Mouse (Mus musculus) bone marrow macrophage, adult 2 months (primary cell): Measurements from ENCODE around the gene Cfap61. TPM values are rescaled to one million over a fixed set of nuclear protein-coding genes. Genes with fewer than 3 reads are reported as not detected.

Source experiments
- H3K27ac ChIP-seq: 2 replicates; pipeline ENCODE4 v1.5.1; 2012; ENCODE audit warnings: low read depth, low read length; ENCODE audit not compliant: insufficient read depth
- H3K4me1 ChIP-seq: 2 replicates; pipeline ENCODE4 v1.6.1; 2012; ENCODE audit warnings: low read length; ENCODE audit not compliant: control insufficient read depth, insufficient read depth
- H3K4me3 ChIP-seq: 2 replicates; pipeline ENCODE4 v1.5.1; 2012; ENCODE audit warnings: mild to moderate bottlenecking, low read length, moderate library complexity; ENCODE audit not compliant: insufficient read depth
- CTCF ChIP-seq: IDR thresholded peaks from 2 replicates; pipeline ENCODE4 v1.5.1; 2012; ENCODE audit warnings: low read depth, mild to moderate bottlenecking, low read length, moderate library complexity
- POLR2A ChIP-seq: IDR thresholded peaks from 2 replicates; pipeline ENCODE4 v1.6.1; 2012; ENCODE audit warnings: mild to moderate bottlenecking, low read depth, low read length, borderline replicate concordance
- polyA plus RNA-seq: library from polyadenylated mRNA; stranded (reverse); fragments of >200 nt; gene quantifications from 2 replicates; pipeline ENCODE4 v1.2.4, GENCODE M21; 2012; ENCODE audit not compliant: missing spikeins, insufficient read depth, insufficient read length

Gene Cfap61
- polyA plus RNA-seq, 1 experiment: not detected

- H3K4me1 ChIP-seq: no peaks in the 10 kb centered on the region; the same call in 1 of the 2 replicates
- no peak for TF ChIP-seq CTCF
- no peak for TF ChIP-seq POLR2A
Observed at GRCm38 (mm10) chr2:146105341-146105740, 170.8 kb downstream of the Cfap61 start.

GRCm38 (mm10) chr2:146107980-146108379, 173.4 kb downstream of the Cfap61 start:
- TF ChIP-seq CTCF: no peak
- no peak for TF ChIP-seq POLR2A
- H3K4me1 ChIP-seq: no peaks in the 10 kb centered on the region
- H3K27ac ChIP-seq: no peak overlapping the region
- H3K4me3 ChIP-seq: no peak overlapping the region

More at GRCm38 (mm10) chr2:146105341-146105740, 170.8 kb downstream of the Cfap61 start:
- H3K4me3 ChIP-seq: no peak overlapping the region
- H3K27ac ChIP-seq: no peak overlapping the region

GRCm38 (mm10) chr2:146109921-146110320, 175.3 kb downstream of the Cfap61 start:
- Histone ChIP-seq H3K4me3 (no peak overlapping the region), H3K4me1 (no peaks in the 10 kb centered on the region), H3K27ac (no peak overlapping the region)
- TF ChIP-seq POLR2A (no peak), CTCF (no peak)

GRCm38 (mm10) chr2:146116282-146116681, 181.7 kb downstream of the Cfap61 start:
- no peak overlapping the region for H3K4me3 ChIP-seq
- TF ChIP-seq CTCF (no peak), POLR2A (no peak)
- no peaks in the 10 kb centered on the region for H3K4me1 ChIP-seq
- no peak overlapping the region for H3K27ac ChIP-seq

DNA sequence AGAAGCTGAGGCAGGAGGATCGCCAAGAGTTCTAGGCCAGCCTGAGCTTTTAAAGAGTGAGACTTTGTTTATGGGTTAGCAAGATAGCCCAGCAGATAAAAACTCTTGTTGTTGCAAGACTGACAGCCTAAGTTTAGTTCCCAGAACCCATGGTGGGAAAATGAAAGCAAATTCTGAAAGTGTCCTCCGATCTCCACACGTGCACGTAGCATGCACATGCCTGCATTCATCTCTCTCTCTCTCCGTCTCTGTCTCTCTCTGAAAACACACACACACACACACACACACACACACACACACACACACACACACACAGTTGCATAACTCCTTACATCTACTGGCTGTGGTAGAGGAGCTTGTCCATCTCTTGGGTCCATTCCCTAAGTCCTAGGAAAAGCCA, 182.1 kb downstream of the Cfap61 start:
- no peak overlapping the region for H3K4me3 ChIP-seq
- TF ChIP-seq POLR2A: no peak
- no peak for TF ChIP-seq CTCF

GRCm38 (mm10) chr2:146117191-146117914, 182.8 kb downstream of the Cfap61 start:
- Histone ChIP-seq H3K4me3 (no peak overlapping the region), H3K27ac (no peak overlapping the region), H3K4me1 (no peaks in the 10 kb centered on the region)
- no peak for TF ChIP-seq CTCF
- no peak for TF ChIP-seq POLR2A

More for the DNA sequence above, 182.1 kb downstream of the Cfap61 start:
- no peaks in the 10 kb centered on the region for H3K4me1 ChIP-seq
- H3K27ac ChIP-seq: no peak overlapping the region

- no peaks in the 10 kb centered on the region for H3K4me1 ChIP-seq
- TF ChIP-seq CTCF (no peak), POLR2A (no peak)
Observed at GRCm38 (mm10) chr2:146117915-146118403, 183.4 kb downstream of the Cfap61 start.

DNA sequence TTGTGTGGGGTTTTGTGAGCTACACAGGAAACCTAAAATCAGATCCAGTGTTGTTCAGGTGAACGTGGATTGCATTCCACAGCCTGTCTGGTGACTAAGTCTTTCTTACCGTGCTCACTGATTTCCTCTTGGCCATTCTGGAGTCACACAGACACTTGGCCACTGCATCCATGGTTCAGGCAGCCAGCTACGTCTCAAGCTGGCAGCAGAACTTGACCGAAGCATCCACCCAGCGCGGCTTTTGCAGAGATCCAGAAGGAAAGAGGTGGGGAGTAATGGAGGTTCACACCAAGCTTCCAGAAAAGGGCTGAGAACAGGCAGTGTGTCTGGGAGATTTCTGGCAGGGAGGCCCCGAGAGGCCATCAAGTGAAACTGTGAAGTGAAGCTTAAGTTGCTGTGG, 187.0 kb downstream of the Cfap61 start:
- no peaks in the 10 kb centered on the region for H3K4me1 ChIP-seq
- no peak overlapping the region for H3K4me3 ChIP-seq
- H3K27ac ChIP-seq: no peak overlapping the region
- TF ChIP-seq POLR2A (no peak), CTCF (no peak)

More at GRCm38 (mm10) chr2:146117915-146118403, 183.4 kb downstream of the Cfap61 start:
- H3K4me3 ChIP-seq: no peak overlapping the region
- H3K27ac ChIP-seq: no peak overlapping the region

GRCm38 (mm10) chr2:146125129-146125528, 190.5 kb downstream of the Cfap61 start:
- Histone ChIP-seq H3K27ac (no peak overlapping the region), H3K4me3 (no peak overlapping the region), H3K4me1 (no peaks in the 10 kb centered on the region)
- TF ChIP-seq POLR2A (no peak), CTCF (no peak)

DNA sequence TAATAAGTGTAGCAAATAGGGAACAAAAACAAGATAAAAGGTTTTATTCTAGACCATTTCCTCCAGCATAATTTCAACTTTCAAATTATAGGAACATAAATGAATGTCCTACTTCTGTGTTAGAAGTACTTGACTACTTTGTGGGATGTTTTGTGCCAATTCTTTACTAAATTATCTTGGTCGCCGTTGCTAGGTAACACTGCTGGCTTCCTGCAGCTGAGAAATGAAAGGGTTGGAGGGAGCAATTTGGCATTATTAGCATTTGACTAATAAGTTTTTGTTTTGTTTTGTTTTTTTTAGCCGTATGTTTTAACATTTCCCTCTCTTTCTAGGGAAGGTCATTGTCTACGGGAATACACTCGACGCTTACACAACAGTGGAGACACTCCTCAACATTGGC, 194.0 kb downstream of the Cfap61 start:
- TF ChIP-seq POLR2A (no peak), CTCF (no peak)
- Histone ChIP-seq H3K4me3 (no peak overlapping the region), H3K4me1 (no peaks in the 10 kb centered on the region), H3K27ac (no peak overlapping the region)

- H3K4me3 ChIP-seq: no peak overlapping the region
- no peak overlapping the region for H3K27ac ChIP-seq
- no peaks in the 10 kb centered on the region for H3K4me1 ChIP-seq
- TF ChIP-seq POLR2A (no peak), CTCF (no peak)
Observed at GRCm38 (mm10) chr2:146130514-146130913, 195.9 kb downstream of the Cfap61 start.
